Mouse (Mus musculus): ENCODE measurements around the gene Thbs2.

The Thbs2 gene

DNA sequence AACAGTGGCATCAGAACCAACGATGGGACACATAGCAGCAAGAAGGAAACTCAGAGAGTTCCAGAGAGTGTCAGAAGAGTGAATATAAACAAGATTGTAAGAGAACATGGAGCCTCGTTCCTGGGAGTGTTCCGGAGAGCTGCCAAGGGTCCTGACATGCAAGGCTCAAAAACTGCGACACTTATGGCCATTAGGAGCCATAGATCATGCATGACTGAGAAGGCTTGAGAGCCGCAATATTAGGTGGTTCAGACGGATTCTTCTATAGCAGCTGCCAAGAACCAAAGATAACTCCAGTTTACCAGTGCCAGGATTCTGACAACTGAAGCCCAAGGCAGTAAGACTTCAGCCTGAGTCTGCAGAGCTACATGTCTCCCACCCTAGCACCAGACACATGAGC lies 3.1 kb upstream of the Thbs2 start:
- no peak for DNase-seq (ENCODE audit: extremely low read depth, low read depth)

DNA sequence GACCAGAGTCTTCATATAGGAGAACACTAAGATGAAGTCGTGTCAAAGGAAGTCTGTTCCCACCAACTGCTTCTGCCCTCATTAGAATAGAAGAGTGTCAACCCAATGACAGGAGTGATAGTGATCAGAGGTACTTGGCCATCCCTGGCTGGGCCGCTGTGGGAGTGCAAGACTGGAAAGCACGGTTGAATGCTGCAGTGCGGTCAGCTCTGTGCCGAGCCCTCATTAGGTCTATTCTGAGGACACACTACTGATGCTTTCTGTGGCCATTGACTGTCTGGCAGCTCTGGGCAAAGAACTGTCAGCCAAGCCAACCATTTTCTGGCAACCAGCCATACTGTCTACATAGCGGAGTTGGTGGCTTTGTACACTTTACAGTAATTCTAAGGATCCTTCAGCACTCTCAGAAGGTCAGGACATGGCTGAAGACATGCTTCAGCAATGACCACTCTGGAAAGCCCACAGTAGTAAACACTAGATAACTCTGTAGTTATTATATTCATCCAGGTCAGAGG lies 2.3 kb upstream of the Thbs2 start:
- DNase-seq (ENCODE audit: extremely low read depth, low read depth): no peak

DNA sequence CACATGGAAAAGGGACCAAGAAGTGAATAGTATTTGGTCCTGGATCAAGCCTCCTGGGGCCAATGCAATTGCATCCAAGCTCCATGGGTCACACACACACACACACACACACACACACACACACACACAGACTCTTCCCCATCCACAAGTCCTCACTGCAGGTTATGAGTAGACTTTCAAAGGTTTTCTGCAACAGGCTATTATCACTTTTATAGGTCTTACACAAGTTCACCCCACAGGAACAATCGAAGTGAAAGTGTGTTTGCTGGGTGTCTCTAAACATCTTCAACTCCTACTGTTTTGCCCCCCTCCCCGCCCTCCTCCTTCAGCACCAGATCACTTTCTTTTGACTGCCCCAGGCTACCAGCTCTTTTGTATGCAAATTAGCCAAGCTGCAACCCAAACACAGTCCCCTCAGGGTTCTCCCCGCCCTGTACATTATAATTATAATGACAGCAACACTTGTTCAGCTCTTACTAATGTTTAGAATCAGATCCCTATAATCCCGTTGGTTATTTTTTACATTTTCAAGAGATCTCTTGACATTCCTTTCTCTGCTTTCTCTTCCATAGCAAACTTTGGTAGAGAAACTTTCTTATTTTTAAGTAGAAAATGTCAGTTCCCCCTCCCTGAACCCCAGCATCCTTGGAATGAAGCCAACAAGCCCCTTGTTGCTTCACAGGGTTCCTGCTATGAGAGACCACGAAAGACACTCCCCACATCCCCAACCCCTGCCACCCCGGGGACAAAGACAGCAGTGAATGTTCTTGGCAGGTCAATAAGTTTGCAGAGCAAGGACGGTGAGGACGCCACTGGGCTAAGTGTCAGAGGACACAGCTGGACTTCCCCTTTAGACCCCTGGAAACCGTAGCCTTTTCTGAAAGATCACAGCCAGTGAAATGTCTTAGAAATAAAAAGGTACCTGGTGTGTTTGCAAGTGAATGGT lies 714 bp downstream of the Thbs2 start:
- DNase-seq (ENCODE audit: extremely low read depth, low read depth): no peak

DNA sequence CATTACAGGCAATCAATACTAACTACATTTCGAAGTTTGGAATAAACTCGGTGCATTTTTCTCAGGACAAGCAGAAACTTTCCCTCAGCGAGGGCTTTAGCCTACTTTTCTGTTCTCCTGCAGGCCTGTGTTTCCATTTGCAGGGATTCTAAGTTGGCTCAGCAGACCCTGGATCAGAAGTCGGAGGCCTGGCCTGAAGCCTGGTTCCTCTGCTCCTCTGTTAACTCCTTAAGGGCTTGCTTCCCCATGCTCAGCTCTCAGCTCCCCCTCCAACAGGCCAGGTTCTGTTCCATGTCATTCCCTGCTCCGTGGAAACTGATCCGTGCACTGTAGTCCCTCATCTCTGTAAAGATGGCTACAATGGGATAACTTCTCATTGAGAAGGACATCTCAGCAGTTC lies 2.1 kb downstream of the Thbs2 start:
- no peak for DNase-seq (ENCODE audit: extremely low read depth, low read depth)

DNA sequence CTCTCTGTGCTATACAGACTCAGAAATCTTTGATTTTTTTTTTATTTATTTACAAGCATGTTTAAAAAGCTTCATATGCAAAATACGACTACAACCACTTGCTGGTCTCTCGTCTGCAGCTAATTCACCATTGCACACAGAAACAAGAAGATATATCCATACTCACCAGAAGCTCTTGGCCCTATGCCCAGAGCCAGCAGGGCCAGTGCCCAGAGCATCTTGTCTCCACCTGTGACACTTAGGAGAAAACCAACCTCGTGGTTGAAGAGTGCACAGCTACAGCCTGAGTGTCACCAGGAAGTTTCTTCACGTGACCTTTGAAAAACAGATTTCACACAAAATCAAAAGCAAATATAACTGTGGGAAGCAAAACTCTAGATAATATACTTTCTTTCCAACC lies 2.8 kb downstream of the Thbs2 start:
- DNase-seq (ENCODE audit: extremely low read depth, low read depth): no peak

DNA sequence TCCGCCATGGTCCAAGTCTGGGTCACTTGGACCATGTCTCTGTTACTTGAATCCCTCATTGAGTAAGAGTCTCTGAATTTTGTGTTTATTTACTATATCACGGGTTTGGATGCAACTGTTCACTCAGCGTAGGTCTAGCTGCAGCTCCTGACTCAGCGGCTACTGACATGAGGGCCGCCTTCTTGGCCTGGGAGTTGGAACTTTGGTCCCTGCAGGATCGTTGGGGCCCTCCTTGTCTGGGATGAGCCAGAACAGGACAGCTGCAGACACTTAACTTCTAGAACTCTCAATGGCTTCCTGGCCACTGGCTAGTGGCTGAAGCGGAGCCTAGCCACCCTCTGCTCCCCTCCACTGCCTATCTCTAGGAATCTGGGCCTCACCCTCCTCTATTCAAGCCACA lies 11.2 kb downstream of the Thbs2 start:
- no peak for DNase-seq (ENCODE audit: extremely low read depth, low read depth)

DNA sequence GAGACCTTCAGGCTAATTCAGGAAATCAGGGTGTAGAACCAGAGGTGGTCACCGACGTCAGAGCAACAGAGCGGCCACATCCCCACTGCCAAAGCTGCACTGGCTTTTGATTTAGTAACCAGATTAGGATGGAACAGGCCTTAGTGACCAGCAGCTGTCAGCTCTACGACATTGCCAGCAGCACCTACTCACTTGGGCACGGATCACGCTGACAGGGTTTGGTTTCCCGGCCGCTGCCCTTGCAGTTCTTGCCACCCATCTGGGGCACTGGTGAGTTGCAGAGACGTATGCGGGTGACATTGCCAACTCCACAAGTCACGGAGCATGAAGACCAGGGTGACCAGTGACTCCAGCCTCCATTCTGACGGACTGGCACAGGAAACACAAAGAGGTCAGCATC lies 13.0 kb downstream of the Thbs2 start:
- DNase-seq (ENCODE audit: extremely low read depth, low read depth): no peak

DNA sequence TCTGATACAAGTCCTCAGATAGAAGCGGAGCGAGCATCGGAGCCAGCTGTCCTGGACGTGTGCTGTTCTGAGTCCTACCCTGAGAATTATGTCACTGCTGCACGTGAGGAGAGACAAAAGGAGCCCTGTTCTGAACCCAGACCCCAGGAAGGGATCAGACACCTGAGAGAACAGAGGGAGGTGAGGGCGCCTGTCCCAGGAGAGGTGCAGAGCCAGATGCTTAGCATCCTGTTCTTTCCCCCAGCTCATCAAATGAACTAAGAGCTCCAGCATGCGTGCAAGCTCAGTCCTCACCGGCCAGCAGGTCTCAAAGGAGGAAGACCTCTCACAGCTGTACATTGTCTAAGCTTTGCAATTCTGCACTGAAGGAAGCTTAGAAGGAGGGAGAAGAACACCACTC lies 16.8 kb downstream of the Thbs2 start:
- DNase-seq (ENCODE audit: extremely low read depth, low read depth): no peak

DNA sequence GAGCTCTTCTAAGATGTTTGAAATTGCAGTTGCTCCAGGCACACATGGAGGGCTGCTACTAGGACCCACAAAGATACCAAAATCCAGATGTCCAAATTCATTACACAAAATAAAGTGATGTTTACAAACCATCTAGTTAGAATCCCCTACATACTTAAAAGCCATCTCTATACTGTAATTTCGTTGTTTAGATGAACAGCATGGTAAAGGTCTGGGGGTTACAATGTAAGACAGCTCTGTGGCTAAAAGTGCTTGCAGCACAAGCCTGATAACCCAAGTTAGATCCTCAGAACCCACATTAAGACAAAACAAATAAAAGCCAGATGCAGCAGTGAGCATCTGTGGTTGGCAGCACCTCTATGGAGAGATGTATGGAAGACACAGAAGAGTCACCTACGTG lies 18.5 kb downstream of the Thbs2 start:
- no peak for DNase-seq (ENCODE audit: extremely low read depth, low read depth)

DNA sequence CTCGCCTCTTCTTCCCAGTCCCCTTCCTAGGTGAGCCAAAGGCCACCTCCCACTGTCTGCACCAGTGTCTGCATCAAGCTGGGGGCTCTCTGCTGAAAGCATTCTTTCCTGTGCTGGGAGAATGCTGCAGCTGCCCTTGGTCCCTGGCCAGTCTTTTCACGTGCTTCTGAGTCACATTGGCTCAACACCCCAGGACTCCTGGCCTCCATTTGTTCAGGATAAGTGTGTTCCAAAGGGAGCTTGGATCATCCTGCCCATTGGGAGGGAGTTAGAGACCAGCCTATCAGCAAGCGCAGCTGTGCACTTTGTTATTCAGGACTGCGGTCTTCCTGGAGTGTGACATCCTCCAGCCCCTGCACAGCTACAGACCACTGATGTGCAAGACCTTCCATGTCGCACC lies 21.6 kb downstream of the Thbs2 start:
- no peak for DNase-seq (ENCODE audit: extremely low read depth, low read depth)

DNA sequence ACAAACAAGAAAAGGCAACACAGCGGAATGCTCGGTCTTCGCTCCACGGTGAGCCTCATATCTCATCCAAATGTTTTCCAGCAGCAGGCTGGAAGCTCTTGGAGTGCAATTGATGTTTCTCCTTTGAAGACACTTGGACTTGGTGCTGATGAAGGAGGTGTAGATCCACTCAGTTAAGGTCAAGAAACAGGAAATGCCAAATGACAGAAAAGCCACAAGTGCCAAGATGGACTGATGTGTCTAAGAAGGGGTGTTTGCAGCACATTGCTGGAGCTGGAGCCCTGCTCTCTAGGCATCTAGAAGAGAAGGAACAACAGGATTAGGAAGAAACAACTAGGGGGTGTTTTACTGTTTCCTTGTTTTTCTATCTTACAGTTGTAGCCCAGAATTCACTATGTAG lies 26.8 kb downstream of the Thbs2 start:
- DNase-seq (ENCODE audit: extremely low read depth, low read depth): no peak

DNA sequence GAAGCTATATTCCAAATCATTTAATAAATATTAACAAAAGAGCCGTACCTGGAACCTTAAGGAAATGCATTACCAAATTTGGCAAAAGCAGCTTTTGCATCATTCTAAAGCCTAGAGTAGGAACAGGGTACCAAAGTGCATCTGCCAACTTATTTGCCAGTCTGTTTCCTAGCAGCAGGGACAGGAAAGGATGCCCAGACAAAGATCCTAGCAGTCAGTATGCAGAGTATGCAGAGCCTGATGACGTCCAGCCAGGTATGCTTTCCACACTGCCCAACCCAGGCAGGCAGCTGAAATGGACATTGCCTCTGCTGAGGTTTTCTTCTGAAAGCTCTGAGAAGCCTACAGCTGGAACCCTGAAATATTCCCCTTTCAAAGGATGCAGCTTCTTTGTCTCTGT lies 27.6 kb downstream of the Thbs2 start:
- DNase-seq (ENCODE audit: extremely low read depth, low read depth): no peak

DNA sequence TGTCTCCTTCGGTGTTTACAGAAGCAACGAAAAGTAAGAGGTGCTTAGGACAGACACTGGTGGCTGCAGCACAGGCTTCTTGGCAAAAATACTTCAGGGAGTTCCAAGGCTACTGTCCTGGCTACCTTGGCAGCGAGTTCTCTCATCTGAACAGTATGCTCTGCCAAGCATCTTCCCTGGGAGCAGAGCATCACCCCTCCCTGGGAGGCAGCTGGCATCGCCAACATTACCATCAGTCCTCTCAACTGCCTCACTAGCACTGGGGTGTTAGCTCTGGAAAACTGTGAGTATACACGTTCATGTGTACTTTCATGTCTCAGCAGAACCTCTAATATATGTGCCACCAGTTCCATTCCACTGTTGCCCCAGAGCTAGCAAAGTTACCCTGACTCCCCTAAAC lies 30.7 kb downstream of the Thbs2 start:
- DNase-seq (ENCODE audit: extremely low read depth, low read depth): no peak

DNA sequence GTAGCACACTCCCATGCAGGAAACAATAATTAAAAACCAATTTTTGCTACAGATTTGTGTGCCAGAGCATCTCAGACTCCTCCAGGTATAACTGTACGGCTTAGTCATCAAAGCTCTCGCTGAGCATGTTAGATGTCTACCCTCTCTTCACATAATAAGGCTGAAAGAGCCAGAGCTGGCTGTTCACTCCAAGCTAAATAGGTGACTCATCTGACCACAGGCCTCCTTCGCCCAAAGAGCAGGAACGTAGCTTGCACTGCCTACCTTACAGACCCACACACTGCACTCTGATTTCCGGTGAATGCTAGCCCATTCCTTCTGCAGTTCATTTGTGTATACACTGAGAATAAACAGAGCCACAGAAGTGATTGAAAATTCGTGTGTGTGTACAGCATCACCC lies 31.6 kb downstream of the Thbs2 start:
- no peak for DNase-seq (ENCODE audit: extremely low read depth, low read depth)

DNA sequence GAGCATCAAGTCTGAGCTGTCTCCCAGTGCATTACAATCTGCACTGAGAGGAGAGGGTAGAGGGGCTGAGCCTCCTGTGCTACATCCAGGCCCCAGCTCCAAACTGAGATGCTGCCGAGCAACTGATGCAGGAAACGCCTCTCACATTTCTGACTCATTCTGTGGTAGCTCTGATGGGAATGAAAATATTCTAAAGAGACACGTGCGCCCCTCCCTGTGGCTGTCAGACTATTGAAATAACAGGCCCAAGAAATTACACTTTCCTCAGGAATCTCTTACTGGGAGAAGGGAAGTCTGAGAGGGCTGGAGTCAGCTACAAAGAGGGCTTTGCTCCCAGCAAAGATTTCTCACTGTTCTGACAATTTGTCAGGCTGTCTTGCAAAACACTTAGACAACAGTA lies 34.3 kb downstream of the Thbs2 start:
- DNase-seq (ENCODE audit: extremely low read depth, low read depth): no peak

DNA sequence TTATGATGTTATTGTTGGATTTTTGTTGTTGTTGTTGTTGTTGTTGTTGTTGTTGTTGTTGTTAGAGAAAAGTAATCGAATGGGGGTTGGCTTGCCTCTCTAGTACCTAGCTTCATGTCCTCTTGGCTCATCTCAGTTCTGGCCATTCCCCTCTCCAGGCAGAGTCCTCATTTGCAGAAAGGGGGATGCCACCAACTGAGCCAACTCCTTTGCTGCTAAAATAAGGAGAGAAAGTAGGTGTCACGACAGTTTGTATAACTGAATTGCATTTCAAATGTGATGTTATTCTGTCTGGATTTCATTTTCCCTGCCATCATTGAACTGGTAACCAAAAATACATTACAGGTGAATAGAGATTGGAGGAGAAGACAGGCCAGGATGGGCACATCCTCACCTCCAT lies 35.9 kb downstream of the Thbs2 start:
- no peak for DNase-seq (ENCODE audit: extremely low read depth, low read depth)

DNA sequence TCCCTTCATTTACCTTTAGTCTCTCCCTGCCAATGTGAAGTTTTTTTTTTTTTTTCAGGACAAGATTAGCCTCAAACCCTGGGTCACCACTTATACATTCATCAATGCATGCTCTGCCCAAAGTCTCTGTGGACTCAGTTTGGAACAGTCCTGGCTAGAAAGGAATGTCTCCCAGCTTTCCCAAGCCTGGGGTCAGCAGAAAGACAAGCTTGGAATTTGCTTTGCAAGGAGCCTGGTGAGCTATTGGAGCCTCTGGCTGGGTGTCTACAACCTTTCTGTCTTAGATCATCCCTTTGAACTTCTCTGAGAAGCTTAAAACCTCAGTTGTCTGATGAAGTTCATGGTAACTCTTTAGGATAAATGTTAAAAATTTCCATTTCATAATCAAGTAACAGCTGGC lies 36.9 kb downstream of the Thbs2 start:
- DNase-seq (ENCODE audit: extremely low read depth, low read depth): no peak

DNA sequence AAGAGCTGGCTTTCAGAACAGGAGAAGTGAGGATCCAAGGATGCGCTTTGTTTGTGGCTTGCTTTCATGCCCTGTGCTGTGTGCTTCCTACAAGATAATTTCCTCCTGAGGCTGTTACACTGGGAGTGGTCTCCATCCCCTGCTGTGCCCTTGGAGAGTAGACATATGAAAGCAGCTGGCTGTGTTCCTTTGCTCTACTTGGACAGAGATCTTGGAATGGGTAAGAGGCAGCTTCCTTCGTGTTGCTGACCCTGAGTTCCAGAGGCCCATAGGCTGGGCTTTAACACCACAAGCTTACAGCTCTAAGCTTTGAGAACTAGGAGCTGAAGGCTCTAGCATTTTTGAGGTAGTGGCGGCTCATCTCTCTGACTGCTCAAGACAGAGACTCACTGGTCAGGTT lies 39.1 kb downstream of the Thbs2 start:
- DNase-seq (ENCODE audit: extremely low read depth, low read depth): no peak

DNA sequence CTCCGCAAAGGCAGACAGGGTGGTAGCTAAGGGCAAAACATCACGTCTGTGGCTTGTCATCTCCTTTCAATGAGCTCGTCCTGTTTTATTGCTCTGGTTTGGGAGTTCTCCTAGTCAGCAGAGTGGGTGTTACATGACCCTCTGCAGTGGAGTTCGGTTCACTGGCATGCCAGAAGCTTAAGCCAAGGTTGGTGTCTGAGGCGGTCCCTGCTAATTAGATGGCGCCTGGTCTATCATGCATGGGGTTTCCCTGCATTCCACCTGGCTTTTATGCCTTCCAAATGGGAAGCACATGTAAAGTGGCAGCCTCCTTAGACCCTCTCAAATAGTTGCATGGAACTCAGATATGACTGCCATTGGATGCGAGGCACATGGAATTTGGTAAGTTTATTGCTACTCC lies 42.0 kb downstream of the Thbs2 start:
- no peak for DNase-seq (ENCODE audit: extremely low read depth, low read depth)

DNA sequence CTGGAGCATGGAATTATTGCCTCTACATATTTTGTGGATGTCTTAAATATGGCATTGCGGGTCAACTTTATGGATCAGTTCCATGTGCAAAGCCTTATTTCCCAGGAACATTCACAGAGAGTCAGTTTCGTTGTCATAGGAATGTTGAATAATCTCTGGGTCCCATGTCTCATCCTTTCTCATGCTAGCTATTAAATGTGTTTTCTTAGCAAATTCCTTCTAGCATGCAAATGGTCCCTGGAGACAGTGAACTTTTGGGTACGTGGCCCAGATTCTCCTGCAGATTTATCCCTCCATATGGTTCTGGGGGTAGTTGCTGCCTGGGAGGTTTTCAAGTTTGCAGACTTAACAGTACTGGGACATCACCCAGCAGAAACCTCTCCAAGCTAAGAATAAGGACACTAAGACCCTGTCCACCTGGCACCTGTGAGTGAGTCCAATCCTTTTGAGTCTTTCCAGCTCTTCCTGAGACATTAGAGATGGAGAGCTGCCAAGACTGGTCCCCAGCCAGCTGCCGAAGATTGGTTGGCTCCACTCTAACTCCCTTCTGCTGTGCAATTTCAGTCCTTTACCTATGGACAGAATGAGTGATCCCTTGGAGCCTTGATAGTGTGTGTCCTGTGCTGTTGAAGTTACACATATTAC lies 45.9 kb downstream of the Thbs2 start:
- DNase-seq (ENCODE audit: extremely low read depth, low read depth): no peak

DNA sequence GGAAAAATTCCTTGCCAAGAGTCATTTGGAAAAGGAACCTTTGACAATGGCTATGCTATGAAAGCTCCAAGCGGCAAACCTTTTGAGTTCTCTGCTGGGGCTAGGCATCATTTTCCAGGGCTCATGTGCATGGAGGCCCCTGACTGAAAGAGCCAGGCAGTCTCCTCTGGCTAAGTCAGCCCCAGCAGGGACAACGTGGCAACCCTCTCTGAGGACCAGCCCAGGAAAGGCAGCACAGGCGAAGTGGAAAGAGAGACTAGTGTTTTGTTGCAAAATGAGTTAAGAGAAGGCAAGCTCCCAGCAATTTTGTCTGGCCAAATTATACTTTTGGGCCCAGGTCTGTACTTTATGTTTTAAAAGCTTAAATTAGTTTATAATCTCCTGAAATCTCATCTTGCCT lies 50.0 kb downstream of the Thbs2 start:
- no peak for DNase-seq (ENCODE audit: extremely low read depth, low read depth)

DNA sequence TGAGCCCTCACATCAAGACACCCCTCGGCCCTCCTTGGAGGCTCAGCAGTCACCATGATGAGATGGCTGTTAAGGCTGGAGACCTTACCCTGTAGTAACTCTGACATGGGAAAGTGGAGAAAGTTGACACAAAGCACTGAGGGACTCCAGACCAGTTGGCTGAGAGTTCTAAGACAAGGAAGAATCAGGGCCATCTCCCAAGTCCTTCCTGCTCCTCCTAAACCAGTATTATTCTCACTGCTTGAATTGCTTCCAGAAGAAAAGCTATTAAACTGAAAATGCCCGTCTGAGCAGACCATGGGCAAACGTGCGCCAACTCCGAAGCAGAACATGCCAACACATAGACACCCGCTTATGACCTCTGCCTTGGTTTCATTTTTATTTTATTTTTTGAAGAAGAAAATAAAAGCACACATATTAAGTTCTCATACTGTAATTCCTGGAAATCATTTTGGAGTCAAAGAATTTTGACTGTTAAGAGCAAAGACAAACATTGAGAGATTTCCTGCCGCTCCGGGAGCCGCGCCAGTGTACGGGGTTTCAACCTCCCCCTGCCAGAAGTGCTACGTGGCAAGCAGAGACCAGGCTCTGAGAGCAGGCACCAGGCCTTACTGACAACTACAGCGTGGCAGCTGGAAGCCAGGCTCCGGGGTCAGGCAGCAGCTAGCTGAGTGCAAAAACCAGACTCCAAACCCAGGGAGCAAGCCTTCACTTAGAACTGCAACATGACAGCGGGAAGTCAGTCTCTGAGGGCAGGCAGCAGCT lies 53.5 kb downstream of the Thbs2 start:
- DNase-seq (ENCODE audit: extremely low read depth, low read depth): no peak
